Mouse (Mus musculus) liver, embryonic 14.5 days (tissue): ENCODE results near the gene Olfr9. TPM values are rescaled to one million over a fixed set of nuclear protein-coding genes. Genes with fewer than 3 reads are reported as not detected.
A peak's percentile ranks its signal among the peaks of the same experiment; 100 is the strongest.

Experiments
- ATAC-seq: fragments of 200-750 bp; cut with Nextera tagmentation; 2 replicates; pipeline ENCODE4 v1.8.0; 2017; ENCODE audit warnings: moderate number of reproducible peaks, mild to moderate bottlenecking, moderate library complexity; ENCODE audit not compliant: insufficient read depth
- DNase-seq, 3 experiments: peaks; one replicate each; pipeline ENCODE4 v3.0.0-alpha.2; 2012 to 2013; ENCODE audit warnings: low read depth in 3 of 3, low spot score in 3 of 3
- H3K27ac ChIP-seq: fragments of 300-500 bp; sonication (generic); 2 replicates; pipeline ENCODE4 v1.5.1; 2014; ENCODE audit warnings: moderate library complexity, mild to moderate bottlenecking, control low read depth, inconsistent platforms
- H3K27me3 ChIP-seq: fragments of 300-500 bp; sonication (generic); 2 replicates; pipeline ENCODE4 v1.6.1; 2014; ENCODE audit warnings: mild to moderate bottlenecking, low read length, moderate library complexity; ENCODE audit not compliant: control insufficient read depth, insufficient read depth
- H3K36me3 ChIP-seq: fragments of 300-500 bp; sonication (generic); replicated peaks from 2 replicates; pipeline ENCODE4 v1.6.1; 2014; ENCODE audit warnings: low read depth; ENCODE audit not compliant: control insufficient read depth, insufficient read depth
- H3K4me1 ChIP-seq, 2 experiments: fragments of 200-500 bp in 1 of 2; fragments of 300-500 bp in 1 of 2; sonication (generic) in 1 of 2; replicated peaks; 2 replicates each; pipeline ENCODE4 v1.6.1; 2012 to 2014; ENCODE audit warnings: antibody characterized with exemption in 1 of 2, inconsistent platforms in 1 of 2, low read length in 1 of 2; ENCODE audit not compliant: control insufficient read depth in 2 of 2, insufficient read depth in 2 of 2
- H3K4me2 ChIP-seq: fragments of 300-500 bp; sonication (generic); 2 replicates; pipeline ENCODE4 v1.6.1; 2014; ENCODE audit warnings: low read depth, mild to moderate bottlenecking, control low read depth, moderate library complexity
- H3K4me3 ChIP-seq, 2 experiments: fragments of 200-500 bp in 1 of 2; fragments of 300-500 bp in 1 of 2; sonication (generic) in 1 of 2; 2 replicates each; pipeline ENCODE4 v1.5.1; 2012 to 2014; ENCODE audit warnings: low read depth in 2 of 2, low read length in 2 of 2, mild to moderate bottlenecking in 2 of 2, control low read depth in 1 of 2, inconsistent platforms in 1 of 2, moderate library complexity in 1 of 2; ENCODE audit not compliant: insufficient read depth in 1 of 2
- H3K9ac ChIP-seq: fragments of 300-500 bp; sonication (generic); replicated peaks from 2 replicates; pipeline ENCODE4 v1.6.1; 2014; ENCODE audit warnings: mild to moderate bottlenecking, control low read depth, moderate library complexity
- H3K9me3 ChIP-seq: fragments of 300-500 bp; sonication (generic); 2 replicates; pipeline ENCODE4 v1.6.1; 2016; ENCODE audit warnings: low read length, mixed read lengths; ENCODE audit not compliant: control insufficient read depth
- CTCF ChIP-seq: IDR thresholded peaks from 2 replicates; pipeline ENCODE4 v1.5.1; 2016; ENCODE audit warnings: antibody characterized with exemption, low read depth, control low read depth
- EP300 ChIP-seq: IDR thresholded peaks from 2 replicates; pipeline ENCODE4 v1.6.1; 2016; ENCODE audit warnings: antibody characterized with exemption, low read depth
- WGBS: fragments of 180-500 bp; shearing (Covaris S2); extraction: QIAGEN DNeasy Blood & Tissue Kit; methylation state at CpG from one replicate; pipeline ENCODE4 v1.1.7; 2014; ENCODE audit not compliant: insufficient replicate concordance; 5-methylcytosine and 5-hydroxymethylcytosine counted together
- polyA plus RNA-seq, 2 experiments: library from polyadenylated mRNA; depleted of rRNA in 1 of 2; stranded (reverse) in 1 of 2; unstranded in 1 of 2; fragments of >200 nt; fragmentation: Nextera tagmentation in 1 of 2; extraction: Ambion mirVana in 1 of 2; gene quantifications; 2 replicates each; pipeline versions ENCODE4 v1.2.1 to v1.2.3; 2012 to 2014

Olfr9 gene
- polyA plus RNA-seq, 2 experiments: not detected

GRCm38 (mm10) chr10:128968341-128968749 is 20.9 kb upstream of the Olfr9 start:
- H3K27ac ChIP-seq: no peak overlapping the region
- DNase-seq: no peak
- ATAC-seq: no peak
- 21% methylated on average over 1 of the region's 1 CpGs for WGBS
- H3K27me3 ChIP-seq: no peaks in the 10 kb centered on the region
- TF ChIP-seq EP300 (no peak), CTCF (no peak)
- no peaks in the 10 kb centered on the region for H3K9me3 ChIP-seq
- H3K4me3 ChIP-seq: no peak overlapping the region
- H3K36me3 ChIP-seq: no peaks in the 10 kb centered on the region
- no peak overlapping the region for H3K9ac ChIP-seq
- H3K4me2 ChIP-seq: no peak overlapping the region
- peaks cover 0 to 4% of the 10 kb centered on the region in 2 experiments; a peak in 1 of 4 replicates for H3K4me1 ChIP-seq

DNA sequence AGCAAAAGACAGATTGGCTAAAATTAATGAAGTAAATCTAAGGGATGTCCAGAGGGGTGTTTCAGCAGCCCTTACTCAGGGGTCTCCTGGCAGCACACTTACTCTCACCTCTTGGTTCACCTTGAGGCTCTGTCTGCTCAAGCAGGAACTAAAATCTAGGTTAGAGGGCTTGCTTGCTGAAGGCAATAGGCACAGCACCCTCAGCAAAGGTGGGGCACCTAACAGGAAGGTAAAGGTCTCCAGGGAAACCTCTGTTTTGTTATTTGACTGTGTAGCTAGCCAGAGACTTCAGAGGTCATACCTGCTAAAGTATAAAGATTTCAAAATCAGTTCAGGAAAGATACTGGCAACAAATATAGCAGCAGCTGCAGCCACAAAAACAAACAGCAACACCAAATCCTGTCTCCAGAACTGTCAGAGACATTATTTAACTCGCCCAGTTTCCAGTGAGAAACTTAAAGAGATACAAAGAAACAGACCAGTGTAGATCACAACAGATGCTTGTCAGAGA is 18.4 kb upstream of the Olfr9 start:
- TF ChIP-seq CTCF (no peak), EP300 (no peak)
- 30% methylated on average over 1 of the region's 1 CpGs for WGBS
- H3K27ac ChIP-seq: no peak overlapping the region
- H3K4me2 ChIP-seq: no peak overlapping the region
- H3K4me3 ChIP-seq: no peak overlapping the region
- no peaks in the 10 kb centered on the region for H3K9me3 ChIP-seq
- H3K27me3 ChIP-seq: no peaks in the 10 kb centered on the region
- no peak overlapping the region for H3K9ac ChIP-seq
- ATAC-seq (no peak), DNase-seq (no peak)
- no peaks in the 10 kb centered on the region for H3K36me3 ChIP-seq
- no peaks in the 10 kb centered on the region; a peak in 1 of 4 replicates for H3K4me1 ChIP-seq

DNA sequence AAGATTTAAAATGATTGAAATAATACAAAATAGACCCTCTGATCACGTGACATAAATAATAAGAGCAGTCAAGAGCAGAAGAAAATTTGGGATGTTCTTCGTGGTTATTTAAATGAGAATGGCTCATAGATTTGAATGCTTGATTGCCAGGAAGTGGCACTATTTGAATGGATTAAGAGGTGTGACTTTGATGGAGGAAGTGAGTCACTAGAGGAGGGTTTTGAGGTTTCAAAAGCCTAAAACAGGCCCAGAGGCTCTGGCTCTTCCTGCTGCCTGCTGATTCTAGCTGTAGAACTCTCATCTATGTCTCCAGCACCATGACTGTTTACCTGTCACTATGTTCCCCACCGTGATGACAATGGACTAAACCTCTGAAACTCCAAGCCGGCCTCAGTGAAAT is 16.4 kb upstream of the Olfr9 start:
- no peaks in the 10 kb centered on the region for H3K36me3 ChIP-seq
- H3K4me3 ChIP-seq: no peak overlapping the region
- no peak for TF ChIP-seq EP300
- H3K4me2 ChIP-seq: no peak overlapping the region
- DNase-seq (no peak), ATAC-seq (no peak)
- H3K27me3 ChIP-seq: no peaks in the 10 kb centered on the region
- H3K9me3 ChIP-seq: no peaks in the 10 kb centered on the region
- no peak overlapping the region for H3K9ac ChIP-seq
- H3K27ac ChIP-seq: no peak overlapping the region
- H3K4me1 ChIP-seq: no peaks in the 10 kb centered on the region
- WGBS: 52% methylated on average over 4 of the region's 4 CpGs

DNA sequence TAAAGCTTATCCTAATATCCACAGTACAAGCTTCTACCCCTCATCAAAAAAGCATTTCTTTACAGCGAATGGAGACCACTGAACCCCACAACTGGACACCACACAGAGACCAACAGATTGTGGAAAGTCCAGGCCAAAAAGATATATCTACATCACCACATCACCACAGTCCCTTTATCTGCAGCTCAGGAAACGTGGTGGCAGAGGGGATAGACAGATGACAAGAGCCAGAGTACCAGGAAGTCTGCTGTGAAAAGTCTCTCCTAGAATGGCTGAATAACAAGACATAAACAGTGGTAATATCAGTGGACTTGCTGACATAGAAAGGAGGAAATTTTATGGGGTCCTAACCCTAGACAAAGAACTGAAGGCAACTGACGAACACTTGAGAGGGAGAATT is 12.8 kb upstream of the Olfr9 start:
- TF ChIP-seq CTCF (no peak), EP300 (no peak)
- Histone ChIP-seq H3K36me3 (no peaks in the 10 kb centered on the region), H3K27ac (no peak overlapping the region), H3K9ac (no peak overlapping the region), H3K4me3 (no peak overlapping the region), H3K9me3 (no peaks in the 10 kb centered on the region), H3K27me3 (no peaks in the 10 kb centered on the region), H3K4me2 (no peak overlapping the region), H3K4me1 (no peaks in the 10 kb centered on the region)
- 25% methylated on average over 3 of the region's 3 CpGs for WGBS
- DNase-seq: no peak
- ATAC-seq: no peak

- no peak for ATAC-seq
- 17% methylated on average over 9 of the region's 9 CpGs for WGBS
- peak in 1 of 3 experiments; percentile 7 for DNase-seq
Measured at GRCm38 (mm10) chr10:128977522-128978114, 11.6 kb upstream of the Olfr9 start.

More at GRCm38 (mm10) chr10:128977522-128978114, 11.6 kb upstream of the Olfr9 start:
- no peaks in the 10 kb centered on the region for H3K36me3 ChIP-seq
- no peaks in the 10 kb centered on the region for H3K4me1 ChIP-seq
- no peaks in the 10 kb centered on the region for H3K9me3 ChIP-seq
- no peak overlapping the region for H3K27ac ChIP-seq
- no peak overlapping the region for H3K9ac ChIP-seq
- H3K4me3 ChIP-seq: no peak overlapping the region
- H3K27me3 ChIP-seq: no peaks in the 10 kb centered on the region
- TF ChIP-seq EP300 (no peak), CTCF (peak; percentile 67)
- H3K4me2 ChIP-seq: no peak overlapping the region
